Mouse (Mus musculus) left cerebral cortex, adult 11 months (tissue): ENCODE data around the gene Tead1.

Experiments
- DNase-seq: peaks from one replicate; pipeline ENCODE4 v3.0.0; 2022; ENCODE audit warnings: low spot score

Tead1 gene

DNA sequence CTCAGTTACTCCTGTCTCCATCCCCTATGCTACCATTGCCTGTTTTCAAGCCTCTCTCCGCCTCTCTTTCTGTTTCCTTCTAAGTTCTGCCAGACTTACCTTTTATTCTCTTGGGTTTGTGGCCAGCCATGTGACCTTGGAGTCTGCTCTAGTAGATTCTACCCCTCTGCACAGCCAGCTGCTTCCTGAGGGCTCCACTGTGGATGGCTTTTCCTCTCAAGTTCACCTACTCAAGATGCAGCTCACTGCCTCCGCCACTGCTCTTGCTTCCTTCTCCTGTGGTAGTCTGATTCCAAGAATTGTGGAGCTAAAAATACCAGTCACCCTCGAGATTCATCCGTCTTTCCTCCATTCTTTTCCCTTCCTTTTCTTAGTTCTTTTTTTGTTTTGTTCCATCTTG, 140.7 kb downstream of the Tead1 start:
- no peak for DNase-seq

DNA sequence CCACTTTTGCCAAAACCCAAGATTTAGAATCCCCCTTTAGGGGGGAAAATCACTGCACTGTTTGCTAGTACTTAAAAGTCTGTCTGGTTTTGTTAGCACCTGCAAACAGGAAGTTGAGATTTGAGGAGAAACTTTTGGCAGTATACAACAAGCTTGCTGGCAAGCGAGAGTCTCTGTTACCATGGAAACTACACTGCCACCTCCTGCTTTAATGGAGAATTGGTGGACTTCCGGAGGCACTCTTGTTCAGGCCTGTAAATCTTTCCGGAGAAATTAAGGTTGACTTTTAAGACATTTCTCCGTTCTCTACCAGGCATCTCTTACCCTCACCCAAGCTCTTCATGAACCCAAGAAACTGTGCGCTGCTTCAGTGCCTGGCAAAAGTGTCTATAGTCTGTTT, 143.8 kb downstream of the Tead1 start:
- no peak for DNase-seq

DNA sequence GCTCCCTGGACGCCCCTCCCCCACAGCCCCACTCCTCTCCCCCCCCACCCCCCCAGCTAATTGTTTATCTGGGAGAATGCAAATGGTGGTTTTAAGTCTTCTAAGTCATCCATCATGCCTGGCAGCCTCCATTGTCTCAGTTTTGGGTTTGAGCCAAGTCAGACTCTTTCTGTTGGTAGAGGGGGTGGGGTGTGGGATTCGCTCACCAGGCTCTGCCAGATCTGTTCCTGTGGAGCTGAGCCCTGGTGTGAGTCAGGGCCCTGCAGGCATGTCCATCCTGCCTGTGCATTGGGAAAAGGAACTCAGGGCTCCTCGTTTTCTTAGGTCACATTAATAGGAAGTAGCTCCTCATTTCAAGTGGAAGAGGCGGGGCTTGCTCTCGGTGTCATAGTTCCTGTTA, 144.5 kb downstream of the Tead1 start:
- DNase-seq, result no peak

DNA sequence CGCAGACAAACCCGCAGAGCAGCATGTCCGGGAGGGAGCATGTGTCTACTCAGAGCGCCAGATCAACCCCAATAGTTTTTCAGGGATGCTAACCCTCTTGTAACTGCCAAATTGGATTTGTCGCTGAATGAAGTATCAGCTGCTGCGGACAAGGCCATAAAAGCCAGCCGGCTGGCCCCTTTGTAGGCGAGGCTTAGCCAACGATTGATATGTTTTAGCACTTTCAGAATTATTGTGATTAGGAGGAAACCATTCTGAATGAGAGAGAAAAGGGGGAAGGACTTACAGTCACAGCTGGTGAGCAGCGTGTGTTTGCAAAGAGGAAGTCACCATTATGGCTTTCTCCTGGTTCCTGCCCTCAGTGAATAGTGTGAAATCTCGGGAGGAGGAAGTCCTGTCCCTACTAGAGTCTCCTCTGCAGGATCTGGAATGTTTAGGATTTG, 146.2 kb downstream of the Tead1 start:
- no peak for DNase-seq

DNA sequence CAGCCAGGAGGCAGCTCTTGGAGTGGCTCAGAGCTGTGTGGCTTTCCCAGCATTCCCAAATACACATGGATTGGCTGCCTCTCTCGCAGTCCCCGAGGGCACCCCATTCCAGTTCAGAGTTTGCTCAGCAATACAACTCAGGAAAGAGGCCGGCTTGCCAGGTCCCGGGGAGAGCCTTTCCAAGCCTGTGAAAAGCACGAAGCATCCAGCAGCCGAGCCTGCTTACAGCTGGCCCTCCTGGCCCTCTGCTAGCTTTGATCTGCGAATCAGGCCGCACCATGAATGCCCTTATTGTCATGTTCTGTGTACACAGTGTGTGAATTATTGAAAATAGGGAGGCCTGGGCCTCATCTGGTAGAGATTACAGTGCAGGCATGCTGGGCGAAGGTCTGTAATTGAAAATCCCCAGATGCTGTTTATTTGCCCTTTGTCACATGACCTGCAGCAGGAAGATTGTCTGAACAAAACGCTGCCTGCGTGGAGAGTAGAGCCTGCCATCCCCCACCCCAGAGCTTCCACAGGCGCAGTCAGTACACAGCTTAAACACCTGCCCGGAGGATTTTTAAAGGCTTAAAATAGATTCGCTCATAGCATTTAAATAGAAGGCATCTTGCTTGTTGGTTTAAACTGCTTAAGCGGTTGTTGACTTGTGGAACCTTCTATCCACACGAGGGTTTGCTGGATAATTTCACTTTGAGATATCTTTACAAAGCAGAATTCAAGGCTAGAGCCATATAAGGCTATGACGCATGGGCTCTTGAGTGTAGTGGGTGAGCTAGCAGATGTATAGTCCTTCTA, 147.2 kb downstream of the Tead1 start:
- peak; percentile 28 for DNase-seq

DNA sequence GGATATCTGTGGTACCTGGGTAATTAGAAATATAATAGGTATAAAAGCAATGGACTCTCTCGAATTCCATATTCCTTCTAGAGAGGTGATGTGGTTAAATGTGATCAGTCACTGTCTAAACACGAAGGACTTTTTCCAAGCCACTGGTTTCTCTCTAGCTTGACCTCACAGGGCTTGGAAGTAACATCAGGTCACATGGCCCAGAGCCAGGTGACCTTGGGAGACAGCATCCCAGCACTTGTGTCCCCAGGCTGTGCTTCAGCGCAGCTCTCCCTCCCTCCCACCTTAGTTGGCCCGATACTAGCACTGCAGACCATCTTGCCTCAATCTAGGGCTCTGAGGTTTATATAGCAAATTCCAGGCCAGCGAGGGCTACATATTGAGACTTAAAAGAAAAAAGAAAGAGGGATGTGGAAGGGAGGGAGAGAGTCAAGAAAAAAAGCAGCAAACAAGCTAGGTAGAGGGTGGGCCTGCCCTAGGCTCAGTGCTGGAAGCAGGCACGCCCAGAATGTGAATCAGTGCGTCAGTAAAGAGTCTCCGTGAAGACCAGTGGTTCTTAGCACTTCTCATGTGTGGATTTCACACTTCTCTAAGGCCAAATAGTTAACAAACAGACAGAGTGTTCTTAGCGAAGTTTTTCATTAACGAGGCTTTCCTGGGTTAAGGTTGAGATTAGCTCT, 149.0 kb downstream of the Tead1 start:
- DNase-seq, result no peak

DNA sequence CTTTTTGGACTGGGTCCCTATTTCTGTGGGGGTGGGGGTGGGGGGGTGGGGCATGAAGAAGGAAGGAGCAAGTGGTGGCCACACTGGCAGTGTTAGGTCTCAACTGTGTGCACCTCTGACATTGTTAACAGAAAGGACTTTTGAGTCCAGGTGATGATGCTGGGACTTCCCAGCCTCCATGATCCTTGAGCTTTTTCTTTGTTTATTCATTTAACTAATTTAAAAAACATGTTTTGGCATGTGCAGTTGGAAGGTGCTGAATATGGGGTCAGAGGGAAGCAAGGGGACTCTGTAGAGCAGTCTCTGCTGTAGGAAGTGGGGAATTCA, 149.5 kb downstream of the Tead1 start:
- DNase-seq, result no peak

DNA sequence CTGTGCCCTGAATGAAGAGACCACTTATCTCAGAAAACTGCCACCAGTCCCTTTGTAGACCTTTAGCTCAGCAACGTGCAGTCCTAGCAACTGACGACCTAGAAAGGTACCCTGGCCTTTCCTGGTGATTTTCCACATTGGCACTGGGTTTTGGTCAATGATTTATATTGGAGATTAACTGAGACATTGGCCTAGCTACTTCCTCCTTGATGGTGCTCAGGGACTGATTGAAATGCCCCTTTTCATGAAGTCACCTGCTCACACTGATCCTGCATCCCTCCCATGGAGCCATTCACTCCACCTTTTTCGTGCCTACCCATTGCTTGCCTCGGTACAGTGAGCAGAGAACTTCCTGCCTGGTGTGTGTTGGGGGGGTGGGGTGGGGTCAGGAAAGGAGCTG, 151.8 kb downstream of the Tead1 start:
- DNase-seq, result no peak

DNA sequence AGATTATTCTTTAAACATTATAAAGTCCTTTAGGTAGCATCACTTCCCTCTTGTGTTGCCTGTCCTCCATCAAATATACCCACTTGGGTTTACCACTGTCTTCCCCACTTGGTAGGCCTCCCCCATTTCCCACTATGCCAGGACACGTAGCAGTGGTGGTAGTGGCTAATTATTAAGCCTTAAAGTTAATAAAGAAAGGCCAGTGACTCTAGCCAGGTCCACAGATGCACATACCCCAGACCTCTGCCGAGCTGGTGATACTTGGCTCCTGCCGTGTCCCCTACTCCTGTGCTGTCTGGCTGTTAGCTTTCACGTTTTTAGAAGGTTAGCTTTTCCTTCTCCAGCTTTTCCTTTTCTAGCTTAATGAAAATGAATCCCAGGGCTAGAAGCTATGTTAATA, 152.3 kb downstream of the Tead1 start:
- DNase-seq, result no peak

DNA sequence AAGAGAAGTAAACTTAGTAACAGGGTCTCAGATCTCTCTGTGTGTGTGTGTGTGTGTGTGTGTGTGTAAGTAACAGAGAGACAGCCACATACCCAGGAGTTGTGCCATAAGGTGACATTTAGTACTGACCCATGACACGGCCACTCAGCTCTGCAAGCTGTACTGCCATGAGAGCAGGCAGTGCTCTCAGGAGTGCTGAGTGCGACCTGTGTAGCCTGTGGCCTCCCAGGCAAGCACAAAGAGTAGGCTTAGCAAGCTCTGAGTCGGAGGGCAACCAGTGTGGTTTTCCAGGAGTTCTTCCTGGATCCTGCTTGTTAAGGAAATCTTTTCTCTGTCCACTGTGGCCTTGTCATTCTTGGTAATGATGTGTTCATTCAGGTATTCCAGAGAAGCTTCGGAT, 154.0 kb downstream of the Tead1 start:
- no peak for DNase-seq

DNA sequence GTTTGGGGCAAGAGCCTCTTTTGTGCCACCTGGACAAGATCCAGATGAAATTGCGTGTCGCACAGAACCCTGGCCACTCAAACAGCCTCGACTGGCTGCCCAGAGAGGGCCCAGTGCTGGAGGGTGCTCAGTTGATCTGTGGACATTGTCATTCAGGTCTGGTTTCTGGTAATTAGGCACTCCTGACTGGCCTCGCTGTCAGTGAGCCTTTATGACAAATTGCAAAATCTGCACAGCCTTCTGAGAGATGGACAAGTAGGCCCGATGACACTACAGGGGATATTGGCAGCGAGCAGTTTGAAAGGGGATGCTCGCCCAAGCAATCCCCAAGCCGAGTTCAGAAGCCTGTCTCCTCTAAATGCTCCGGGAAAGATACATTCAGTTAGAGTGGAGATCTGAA, 157.0 kb downstream of the Tead1 start:
- no peak for DNase-seq

DNA sequence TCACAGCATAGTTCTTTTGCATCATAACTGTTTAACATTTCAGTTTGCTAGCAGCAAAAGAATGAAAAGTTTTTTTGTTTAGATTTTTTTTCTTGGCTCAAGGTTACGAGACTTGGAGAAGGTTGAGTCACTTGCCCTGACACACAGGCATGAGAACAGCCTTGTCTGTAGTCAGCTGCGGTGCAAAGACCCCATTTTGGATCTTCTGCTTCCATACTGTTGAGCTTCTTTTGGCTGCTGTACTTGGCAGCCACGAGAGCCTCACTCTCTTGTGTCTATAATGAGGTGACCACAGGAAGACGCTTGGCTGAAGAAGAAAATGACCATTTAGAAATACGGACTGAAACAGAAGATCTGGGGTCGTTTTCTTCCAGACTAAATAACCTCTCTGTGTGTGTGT, 159.0 kb downstream of the Tead1 start:
- DNase-seq, result no peak

DNA sequence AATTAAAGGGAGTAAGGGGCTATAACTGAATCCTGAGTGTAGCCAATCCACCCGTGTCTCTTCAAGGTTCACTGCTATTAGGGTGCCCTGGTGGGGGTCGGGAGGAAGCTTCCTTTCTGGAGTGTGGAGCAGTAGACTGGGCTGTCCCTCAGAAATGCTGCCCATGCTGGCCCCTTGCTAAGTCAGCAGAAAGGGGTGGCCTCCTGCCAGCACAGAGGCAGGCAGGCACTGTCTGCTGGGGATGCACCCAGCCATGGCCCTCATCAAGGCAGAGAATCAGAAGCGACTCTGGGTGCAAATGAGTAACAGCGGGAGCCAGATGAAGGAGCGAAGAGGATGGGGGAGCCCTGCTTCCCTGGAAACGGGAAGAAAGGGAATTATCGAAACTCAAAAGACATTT, 161.2 kb downstream of the Tead1 start:
- no peak for DNase-seq

DNA sequence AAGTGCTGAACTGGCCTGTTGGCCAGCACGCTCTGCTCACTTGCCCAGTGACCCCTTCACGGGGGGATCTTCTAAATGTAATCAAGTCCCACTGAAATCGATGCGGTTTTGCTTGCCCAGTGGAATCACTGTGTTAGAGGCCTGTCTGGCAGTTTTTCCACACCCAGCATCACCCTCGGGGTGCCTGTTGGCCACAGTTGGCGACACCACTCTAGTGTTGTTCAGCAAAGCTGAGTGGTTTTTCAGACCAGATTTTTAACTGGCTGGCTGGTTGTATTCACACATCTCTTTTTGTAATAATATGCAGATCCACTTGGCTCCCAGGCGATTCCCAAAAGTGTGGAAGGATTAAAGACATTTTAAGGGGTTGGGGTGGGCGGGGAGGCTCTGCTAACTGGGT, 161.8 kb downstream of the Tead1 start:
- DNase-seq, result no peak

DNA sequence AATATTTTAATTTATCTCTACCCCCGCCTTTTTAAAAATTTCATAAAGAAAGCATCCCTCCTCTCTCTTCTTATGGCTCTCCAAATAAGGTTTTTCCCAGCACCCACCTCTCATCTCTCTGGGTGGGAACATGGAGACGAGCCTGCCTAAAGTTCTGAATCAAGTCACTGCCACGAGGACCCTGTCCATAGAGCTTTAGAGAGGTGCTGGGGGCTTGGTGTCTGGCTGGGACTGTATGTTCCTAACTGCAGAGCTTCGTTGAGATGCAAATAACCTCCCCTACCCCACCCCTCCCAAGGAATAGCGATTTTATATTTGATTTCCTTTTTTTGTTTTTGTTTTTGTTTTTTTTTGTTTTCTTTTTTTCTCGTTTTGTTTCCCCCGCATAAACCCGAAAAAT, 162.4 kb downstream of the Tead1 start:
- no peak for DNase-seq

DNA sequence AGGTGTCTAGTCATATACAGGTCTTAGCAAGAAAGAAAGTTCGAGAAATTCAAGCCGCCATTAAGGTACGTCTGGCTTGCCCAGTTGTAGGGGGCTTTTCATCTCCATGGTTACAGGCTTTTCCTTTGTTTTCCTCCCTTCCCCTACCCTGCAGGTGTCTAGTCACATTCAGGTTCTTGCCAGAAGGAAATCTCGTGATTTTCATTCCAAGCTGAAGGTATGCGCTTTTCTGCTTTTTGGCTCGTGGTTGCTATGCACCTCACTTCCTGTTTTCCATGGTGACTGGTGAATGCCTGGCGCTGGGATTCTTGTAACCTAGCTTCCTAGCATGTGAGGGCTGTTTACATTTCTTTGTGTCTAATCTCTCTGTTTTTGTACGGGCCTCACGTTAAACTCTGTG, 162.8 kb downstream of the Tead1 start:
- DNase-seq, result no peak

DNA sequence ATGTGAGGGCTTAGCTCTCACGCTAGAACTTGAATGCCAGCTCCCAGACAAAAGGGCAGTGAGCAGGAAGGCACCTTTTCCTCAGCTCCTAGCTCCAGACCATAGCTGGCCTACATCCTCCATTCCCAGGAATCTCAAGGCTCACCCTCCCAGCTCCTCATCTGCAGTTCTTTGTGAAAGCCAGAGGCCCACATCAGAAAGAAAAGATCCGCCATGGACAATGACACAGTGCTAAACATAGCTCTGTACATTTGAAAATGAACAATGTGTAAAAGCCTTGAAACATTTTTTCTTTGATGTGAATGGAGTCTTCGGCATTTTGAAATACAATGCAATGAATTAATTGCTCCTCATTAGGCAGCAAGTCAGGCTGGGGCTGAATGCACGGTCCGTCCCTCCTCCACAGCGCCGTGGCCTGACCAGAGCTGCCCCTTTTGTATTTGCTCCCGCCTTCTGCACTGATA, 172.2 kb downstream of the Tead1 start:
- DNase-seq, result no peak

DNA sequence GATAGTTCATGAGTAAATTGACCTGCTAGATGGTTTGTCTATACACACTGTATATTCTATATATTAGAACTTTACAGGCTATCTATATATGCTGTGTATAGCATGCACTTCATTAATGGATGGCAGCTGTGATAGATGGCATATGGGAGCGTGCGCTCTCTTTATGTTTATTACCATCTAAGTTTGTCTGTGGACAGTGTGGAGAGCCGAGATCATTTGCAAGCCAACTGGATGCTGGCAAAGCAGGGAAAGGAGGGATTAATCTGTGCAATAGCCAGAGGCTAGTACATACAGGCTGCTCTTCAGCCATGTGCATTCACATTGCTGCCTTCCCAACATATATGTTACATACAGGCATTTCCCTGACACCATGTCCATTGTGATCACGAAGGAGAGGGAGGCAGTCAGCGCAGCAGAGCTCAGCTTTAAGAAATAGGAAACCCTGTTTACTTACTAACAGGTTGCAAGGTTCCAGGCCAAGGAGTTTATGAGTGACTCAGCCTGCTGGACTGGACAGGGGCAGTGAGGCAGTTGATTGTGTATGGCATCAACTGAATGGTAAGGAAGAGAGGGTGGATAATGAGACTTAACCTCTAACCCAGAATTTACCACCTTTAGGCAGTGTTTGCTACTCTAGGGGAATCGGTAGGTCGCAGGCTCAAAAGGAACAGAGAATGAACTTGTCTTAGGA, 173.2 kb downstream of the Tead1 start:
- DNase-seq, result no peak

DNA sequence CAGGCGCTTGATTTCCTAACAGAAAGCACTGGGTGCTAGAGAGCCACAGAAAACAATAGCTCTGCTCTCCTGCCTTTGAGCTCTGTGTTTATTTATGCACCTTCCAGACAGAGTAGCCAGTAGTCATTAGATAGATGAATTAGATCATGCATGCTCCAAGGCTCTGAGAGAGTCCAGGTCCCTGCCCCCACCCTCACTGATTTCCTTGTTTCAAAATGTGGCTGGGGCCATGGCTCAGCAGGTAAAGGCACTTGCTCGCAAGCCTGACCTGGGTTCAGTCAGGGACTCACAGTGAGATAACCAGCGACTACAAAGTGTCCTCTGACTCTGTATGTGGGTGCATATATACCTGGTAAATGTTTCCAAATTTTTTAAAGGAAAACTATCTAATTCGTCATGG, 174.7 kb downstream of the Tead1 start:
- DNase-seq, result no peak

DNA sequence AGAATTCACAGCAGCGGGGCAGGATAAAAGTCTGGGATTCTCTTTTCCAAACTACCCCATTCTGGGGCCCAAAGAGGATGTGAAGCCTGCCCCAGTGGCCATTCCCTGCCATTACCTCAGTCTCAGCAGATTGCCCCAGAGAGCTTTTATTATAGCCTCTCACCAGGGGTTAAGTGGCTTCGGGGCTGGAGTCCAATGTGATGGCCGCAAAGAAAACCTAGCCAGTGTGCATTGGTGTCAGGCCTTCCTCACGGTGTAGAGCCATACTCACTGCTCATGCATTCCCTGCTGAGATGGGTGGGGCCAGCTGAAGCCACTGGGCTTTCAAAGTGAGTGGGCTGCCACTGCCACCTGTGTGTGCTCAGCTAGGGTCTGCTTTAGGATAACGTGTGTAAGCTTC, 175.4 kb downstream of the Tead1 start:
- no peak for DNase-seq

DNA sequence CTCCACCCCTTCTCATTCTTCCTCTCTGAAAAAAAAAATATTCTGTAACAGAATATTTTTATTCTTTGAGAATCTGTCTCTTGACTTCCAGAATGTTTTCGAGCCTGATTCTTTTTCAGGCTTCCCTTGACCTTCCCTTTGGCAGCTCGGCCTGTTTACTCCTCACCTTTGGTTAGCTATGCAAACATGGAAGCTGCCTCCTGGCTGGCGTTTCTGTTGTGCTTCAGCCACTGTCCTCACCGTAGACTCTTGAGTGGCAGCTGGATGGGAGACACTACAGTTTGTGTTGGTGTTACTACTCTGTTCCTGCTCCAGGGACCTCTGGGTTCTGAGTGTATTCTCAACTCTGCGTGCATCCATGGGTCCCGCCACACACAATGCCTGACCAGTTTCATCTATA, 176.3 kb downstream of the Tead1 start:
- no peak for DNase-seq

DNA sequence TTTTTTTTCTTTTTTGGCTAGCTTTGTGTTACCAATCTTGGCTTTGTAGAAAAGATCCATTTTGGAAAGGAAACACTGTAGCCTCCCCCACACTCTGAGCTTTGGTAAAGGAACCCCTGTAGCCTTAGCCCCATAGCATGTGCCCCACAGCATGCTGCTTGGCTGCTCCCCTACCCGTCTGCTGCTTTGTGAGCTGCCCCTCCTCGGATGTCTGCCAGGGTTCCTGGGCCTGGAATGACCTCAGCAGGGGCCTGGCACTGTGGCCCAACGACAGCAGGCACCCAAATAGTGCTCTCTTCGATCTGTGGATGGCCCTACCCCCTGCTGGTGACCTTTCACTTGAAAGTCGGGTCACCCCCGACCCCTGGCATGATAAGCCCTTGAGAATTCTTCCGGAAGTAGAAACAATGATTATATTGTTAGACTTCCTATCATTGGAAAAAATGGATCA, 177.0 kb downstream of the Tead1 start:
- peak; percentile 12 for DNase-seq

DNA sequence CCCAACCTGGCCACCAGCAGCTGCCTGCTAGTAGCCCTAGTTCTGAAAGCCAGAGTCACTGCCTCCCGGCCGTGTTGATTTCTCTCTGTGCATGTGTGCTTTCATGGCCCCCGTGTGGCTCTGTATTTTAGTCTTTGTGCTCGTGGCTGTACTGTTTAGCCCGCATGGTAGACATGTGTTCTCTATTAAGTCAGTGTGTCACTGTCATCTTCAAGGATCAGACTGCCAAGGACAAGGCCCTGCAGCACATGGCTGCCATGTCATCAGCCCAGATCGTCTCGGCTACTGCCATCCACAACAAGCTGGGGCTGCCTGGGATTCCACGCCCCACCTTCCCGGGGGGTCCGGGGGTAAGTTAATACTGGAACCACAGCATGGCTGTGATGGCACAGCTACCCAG, 177.5 kb downstream of the Tead1 start:
- DNase-seq, result no peak
